Mouse (Mus musculus): ENCODE results near the gene Il17rd.

- no peak for TF ChIP-seq CTCF (IDR thresholded peaks at IDR 0.05; ENCODE audit: low read depth)
- no peak for TF ChIP-seq EP300 (optimal IDR thresholded peaks at IDR 0.05)
Measured at GRCm38 (mm10) chr14:27050560-27051510, 12.1 kb downstream of the Il17rd start.

All from stomach, postnatal 0 days (tissue).